Mouse (Mus musculus) heart, embryonic 13.5 days (tissue): ENCODE results near the gene Tnn. TPM values are rescaled to one million over a fixed set of nuclear protein-coding genes. Genes with fewer than 3 reads are reported as not detected.

Experiments used
- ATAC-seq: fragments of 200-750 bp; cut with Nextera tagmentation; 2 replicates; pipeline ENCODE4 v1.8.0; 2017; ENCODE audit warnings: moderate TSS enrichment; ENCODE audit not compliant: insufficient number of reproducible peaks, low FRiP score, low TSS enrichment; ENCODE audit errors: extremely low read depth
- H3K27ac ChIP-seq: fragments of 300-500 bp; sonication (generic); replicated peaks from 2 replicates; pipeline ENCODE4 v1.5.1; 2015; ENCODE audit warnings: moderate library complexity, mild to moderate bottlenecking, inconsistent platforms
- H3K27me3 ChIP-seq: fragments of 300-500 bp; sonication (generic); replicated peaks from 2 replicates; pipeline ENCODE4 v1.6.1; 2015; ENCODE audit warnings: mild to moderate bottlenecking, inconsistent platforms
- H3K36me3 ChIP-seq: fragments of 300-500 bp; sonication (generic); 2 replicates; pipeline ENCODE4 v1.6.1; 2015; ENCODE audit warnings: mild to moderate bottlenecking, inconsistent platforms
- H3K4me1 ChIP-seq: fragments of 300-500 bp; sonication (generic); 2 replicates; pipeline ENCODE4 v1.6.1; 2015; ENCODE audit warnings: inconsistent platforms
- H3K4me2 ChIP-seq: fragments of 300-500 bp; sonication (generic); 2 replicates; pipeline ENCODE4 v1.6.1; 2015; ENCODE audit warnings: inconsistent platforms, mild to moderate bottlenecking, moderate library complexity
- H3K4me3 ChIP-seq: fragments of 300-500 bp; sonication (generic); 2 replicates; pipeline ENCODE4 v1.5.1; 2015; ENCODE audit warnings: moderate library complexity, mild to moderate bottlenecking, inconsistent platforms
- H3K9ac ChIP-seq: fragments of 300-500 bp; sonication (generic); 2 replicates; pipeline ENCODE4 v1.6.1; 2015; ENCODE audit warnings: inconsistent platforms, mild to moderate bottlenecking, moderate library complexity
- H3K9me3 ChIP-seq: fragments of 300-500 bp; sonication (generic); 2 replicates; pipeline ENCODE4 v1.6.1; 2016; ENCODE audit warnings: inconsistent platforms
- WGBS: fragments of 180-500 bp; shearing (Covaris S2); methylation state at CpG from one replicate; pipeline ENCODE4 v1.1.7; 2015; ENCODE audit warnings: mixed read lengths; 5-methylcytosine and 5-hydroxymethylcytosine counted together
- polyA plus RNA-seq: library from polyadenylated mRNA; unstranded; fragments of >200 nt; fragmentation: Nextera tagmentation; extraction: Ambion mirVana; gene quantifications from 2 replicates; pipeline ENCODE4 v1.2.1, GENCODE M21; 2015

Tnn gene
- polyA plus RNA-seq, 1 experiment from 2014 or later = not detected

GRCm38 (mm10) chr1:160145606-160146005 is 7.8 kb downstream of the Tnn start:
- H3K4me1 ChIP-seq = no peaks in the 10 kb centered on the region
- H3K9me3 ChIP-seq = no peaks in the 10 kb centered on the region
- H3K9ac ChIP-seq = no peak overlapping the region
- no peak overlapping the region for H3K4me3 ChIP-seq
- H3K36me3 ChIP-seq = no peaks in the 10 kb centered on the region
- H3K27me3 ChIP-seq = no peaks in the 10 kb centered on the region
- 66% methylated on average over 3 of the region's 3 CpGs for WGBS
- H3K4me2 ChIP-seq = no peak overlapping the region
- ATAC-seq = no peak
- H3K27ac ChIP-seq = no peak overlapping the region

DNA sequence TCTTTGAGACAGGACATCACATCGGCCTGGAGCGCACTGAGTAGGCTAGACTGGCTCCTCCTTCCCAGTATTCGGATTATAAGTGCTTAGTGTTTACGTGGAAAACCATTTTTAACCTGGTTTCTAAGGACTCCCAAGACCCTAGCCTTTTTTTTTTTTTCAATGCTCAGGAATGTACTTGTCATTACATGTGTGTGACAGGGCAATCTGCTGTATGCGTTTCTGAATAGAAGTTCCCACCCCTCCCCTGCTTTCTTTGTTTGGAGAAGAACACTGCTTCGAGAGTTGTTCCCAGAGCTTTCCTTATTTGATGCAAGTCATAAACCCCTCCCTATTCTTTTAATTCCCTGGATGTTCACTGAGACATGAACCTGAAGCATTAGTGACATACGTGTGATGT is 9.0 kb downstream of the Tnn start:
- H3K9me3 ChIP-seq = no peaks in the 10 kb centered on the region
- H3K4me3 ChIP-seq = no peak overlapping the region
- H3K4me2 ChIP-seq = no peak overlapping the region
- H3K27me3 ChIP-seq = no peaks in the 10 kb centered on the region
- 75% methylated on average over 7 of the region's 7 CpGs for WGBS
- no peak overlapping the region for H3K9ac ChIP-seq
- no peaks in the 10 kb centered on the region for H3K36me3 ChIP-seq
- no peak for ATAC-seq
- no peaks in the 10 kb centered on the region for H3K4me1 ChIP-seq
- no peak overlapping the region for H3K27ac ChIP-seq

- H3K4me3 ChIP-seq = no peak overlapping the region
- H3K9ac ChIP-seq = no peak overlapping the region
- H3K27me3 ChIP-seq = no peaks in the 10 kb centered on the region
- no peak for ATAC-seq
- H3K36me3 ChIP-seq = no peaks in the 10 kb centered on the region
- H3K27ac ChIP-seq = no peak overlapping the region
- H3K4me2 ChIP-seq = no peak overlapping the region
- H3K9me3 ChIP-seq = no peaks in the 10 kb centered on the region
- H3K4me1 ChIP-seq = no peaks in the 10 kb centered on the region
- 75% methylated on average over 7 of the region's 7 CpGs for WGBS
These were observed 17.0 kb downstream of the Tnn start for GRCm38 (mm10) chr1:160136362-160136890.

DNA sequence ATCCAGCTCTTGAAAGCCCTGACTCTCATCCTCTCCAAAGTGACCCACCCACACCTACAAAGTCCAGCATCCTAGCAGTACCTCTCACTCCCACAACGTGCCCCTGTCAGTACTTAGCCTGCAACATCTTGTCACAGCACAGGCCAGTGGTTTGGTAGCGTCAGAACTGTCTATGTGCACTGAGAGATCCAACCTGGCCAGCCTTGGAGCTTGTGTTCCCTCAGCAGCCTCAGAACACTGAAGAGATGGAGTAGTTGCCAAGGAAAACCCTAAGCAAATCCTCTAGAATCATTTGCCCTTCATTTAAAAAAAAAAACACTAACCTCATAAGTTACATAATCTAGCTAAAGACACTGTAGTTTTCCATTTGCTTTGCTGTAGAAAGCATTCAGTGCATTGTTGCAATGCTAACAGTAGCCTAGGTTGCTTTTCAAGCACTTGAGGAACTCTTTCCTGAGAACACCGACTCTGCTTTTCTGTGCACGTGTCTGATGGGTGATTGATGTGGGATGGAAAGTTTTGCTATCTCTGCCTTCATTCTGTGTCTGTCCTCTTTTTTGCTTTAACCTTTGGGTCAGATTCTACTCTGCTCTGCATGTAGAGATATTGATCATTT is 19.8 kb downstream of the Tnn start:
- Histone ChIP-seq H3K27ac (no peak overlapping the region), H3K4me2 (no peak overlapping the region), H3K4me3 (no peak overlapping the region), H3K27me3 (no peaks in the 10 kb centered on the region), H3K9me3 (no peaks in the 10 kb centered on the region), H3K4me1 (no peaks in the 10 kb centered on the region), H3K36me3 (no peaks in the 10 kb centered on the region), H3K9ac (no peak overlapping the region)
- ATAC-seq = no peak
- WGBS = 46% methylated on average over 4 of the region's 4 CpGs

DNA sequence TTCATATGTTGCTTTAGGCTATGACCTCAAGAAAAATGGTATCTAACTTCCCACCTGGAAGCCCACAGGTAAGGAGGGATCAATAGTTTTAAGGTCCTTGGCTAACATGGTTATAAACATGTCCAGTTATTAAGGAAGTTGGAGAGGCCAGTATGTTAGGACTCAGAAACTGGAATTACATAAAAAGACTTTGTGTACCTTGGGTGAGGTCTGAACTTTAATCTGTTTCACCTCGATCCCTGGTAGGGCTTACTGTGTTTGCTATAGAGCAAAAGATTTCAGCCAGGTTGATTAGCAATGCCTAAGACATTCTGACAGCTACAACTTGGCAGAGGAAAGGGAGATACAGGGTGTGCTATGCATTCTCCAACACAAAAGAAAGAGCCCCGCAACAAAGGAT is 29.4 kb downstream of the Tnn start:
- ATAC-seq = no peak
- H3K4me1 ChIP-seq = no peaks in the 10 kb centered on the region
- no peaks in the 10 kb centered on the region for H3K27me3 ChIP-seq
- whole genome bisulfite sequencing = 78% methylated on average over 2 of the region's 2 CpGs
- H3K27ac ChIP-seq = no peak overlapping the region
- H3K4me3 ChIP-seq = no peak overlapping the region
- H3K9me3 ChIP-seq = no peaks in the 10 kb centered on the region
- no peaks in the 10 kb centered on the region for H3K36me3 ChIP-seq
- H3K9ac ChIP-seq = no peak overlapping the region
- no peak overlapping the region for H3K4me2 ChIP-seq

- no peaks in the 10 kb centered on the region for H3K27me3 ChIP-seq
- ATAC-seq = no peak
- no peak overlapping the region for H3K27ac ChIP-seq
- whole genome bisulfite sequencing = 73% methylated on average over 2 of the region's 2 CpGs
- H3K9ac ChIP-seq = no peak overlapping the region
- no peak overlapping the region for H3K4me2 ChIP-seq
- H3K4me1 ChIP-seq = no peaks in the 10 kb centered on the region
- no peak overlapping the region for H3K4me3 ChIP-seq
- no peaks in the 10 kb centered on the region for H3K9me3 ChIP-seq
- no peaks in the 10 kb centered on the region for H3K36me3 ChIP-seq
These were observed 44.8 kb downstream of the Tnn start for GRCm38 (mm10) chr1:160108604-160109003.

GRCm38 (mm10) chr1:160105426-160105825 is 48.0 kb downstream of the Tnn start:
- Histone ChIP-seq H3K27me3 (no peaks in the 10 kb centered on the region), H3K4me3 (no peak overlapping the region), H3K9me3 (no peaks in the 10 kb centered on the region), H3K4me1 (no peaks in the 10 kb centered on the region), H3K36me3 (no peaks in the 10 kb centered on the region), H3K27ac (no peak overlapping the region), H3K4me2 (no peak overlapping the region), H3K9ac (no peak overlapping the region)
- ATAC-seq = no peak
- 67% methylated on average over 5 of the region's 5 CpGs for WGBS

GRCm38 (mm10) chr1:160100996-160101395 is 52.4 kb downstream of the Tnn start:
- H3K9ac ChIP-seq = no peak overlapping the region
- no peaks in the 10 kb centered on the region for H3K36me3 ChIP-seq
- H3K9me3 ChIP-seq = no peaks in the 10 kb centered on the region
- no peaks in the 10 kb centered on the region for H3K4me1 ChIP-seq
- H3K4me3 ChIP-seq = no peak overlapping the region
- no peaks in the 10 kb centered on the region for H3K27me3 ChIP-seq
- H3K4me2 ChIP-seq = no peak overlapping the region
- WGBS = 77% methylated on average over 5 of the region's 5 CpGs
- H3K27ac ChIP-seq = no peak overlapping the region
- ATAC-seq = no peak

DNA sequence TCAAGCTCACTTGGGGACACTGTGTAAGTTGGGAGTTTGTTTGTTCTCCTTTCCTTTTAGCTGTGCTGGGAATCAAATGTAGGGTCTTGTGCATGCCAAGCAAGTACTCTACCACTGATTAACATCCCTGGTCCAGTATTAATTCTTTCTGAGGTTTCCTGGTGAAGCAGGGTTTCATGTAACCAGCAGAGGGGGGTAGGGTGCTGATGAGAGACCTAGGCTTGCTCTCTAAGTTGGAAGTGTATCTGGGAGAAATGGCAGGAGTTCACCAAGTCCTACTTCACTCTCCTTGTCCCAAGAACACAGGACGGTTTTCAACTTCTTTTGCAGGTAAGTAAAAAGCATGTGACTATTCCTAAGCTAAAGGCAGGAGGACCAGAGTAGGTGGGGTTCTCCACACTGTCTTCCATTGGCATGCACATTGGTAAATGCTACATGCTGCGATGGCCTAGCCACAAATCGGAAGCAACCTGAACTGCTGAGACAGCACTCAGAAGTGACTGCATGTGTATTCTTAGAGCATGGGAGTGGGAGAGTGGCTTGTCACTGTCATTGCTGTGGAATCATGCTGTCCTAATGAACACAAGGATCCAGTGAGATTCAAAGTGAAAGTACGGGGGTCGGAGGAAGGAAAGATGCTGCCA is 53.6 kb downstream of the Tnn start:
- Histone ChIP-seq H3K9me3 (no peaks in the 10 kb centered on the region), H3K4me3 (no peak overlapping the region), H3K36me3 (no peaks in the 10 kb centered on the region), H3K9ac (no peak overlapping the region), H3K27ac (no peak overlapping the region), H3K27me3 (no peaks in the 10 kb centered on the region), H3K4me1 (no peaks in the 10 kb centered on the region), H3K4me2 (no peak overlapping the region)
- WGBS = 73% methylated on average over 5 of the region's 5 CpGs
- ATAC-seq = no peak

DNA sequence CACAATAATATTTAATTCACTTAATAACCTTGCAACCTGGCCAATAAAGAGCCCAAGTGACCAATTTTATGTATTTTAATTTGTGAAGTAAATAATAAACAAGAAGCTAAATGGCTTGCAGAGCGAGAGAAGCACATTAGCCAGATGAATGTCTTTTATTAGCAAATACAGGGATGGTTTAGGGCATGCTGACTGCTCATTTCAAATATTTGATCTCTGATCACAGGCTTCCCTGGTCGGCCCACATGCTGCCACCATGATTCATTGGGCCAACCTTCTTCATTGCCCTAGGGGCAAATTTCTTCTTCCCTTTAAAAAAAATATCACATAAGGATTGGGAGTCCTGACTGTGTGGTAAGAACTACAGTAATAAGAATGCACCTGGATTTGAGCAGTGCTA is 66.7 kb downstream of the Tnn start:
- no peak for ATAC-seq
- WGBS = 73% methylated on average over 2 of the region's 2 CpGs

DNA sequence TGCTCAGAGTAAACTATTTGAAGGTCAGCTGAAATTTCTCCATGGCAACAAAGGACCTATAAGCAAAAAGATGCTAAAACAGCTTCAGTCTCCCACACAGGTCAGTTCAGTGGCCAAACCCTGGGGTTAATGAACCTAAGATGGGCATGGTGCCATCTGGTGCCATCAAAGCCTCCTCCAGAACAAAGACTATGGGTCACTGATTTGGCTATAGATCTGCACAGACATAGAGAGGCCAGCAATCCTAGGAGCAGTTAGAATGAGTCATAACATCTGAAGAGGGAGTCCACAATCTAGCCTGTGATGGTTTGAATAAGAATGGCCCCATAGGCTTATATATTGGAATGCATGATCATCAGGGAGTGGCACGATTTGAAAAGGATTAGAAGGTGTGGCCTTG is 69.1 kb downstream of the Tnn start:
- H3K36me3 ChIP-seq = no peaks in the 10 kb centered on the region

More for the DNA sequence above, 66.7 kb downstream of the Tnn start:
- no peak overlapping the region for H3K4me2 ChIP-seq
- H3K4me3 ChIP-seq = no peak overlapping the region
- H3K27ac ChIP-seq = no peak overlapping the region
- no peaks in the 10 kb centered on the region for H3K27me3 ChIP-seq
- H3K9me3 ChIP-seq = no peaks in the 10 kb centered on the region
- no peak overlapping the region for H3K9ac ChIP-seq
- no peaks in the 10 kb centered on the region for H3K36me3 ChIP-seq
- H3K4me1 ChIP-seq = no peaks in the 10 kb centered on the region

DNA sequence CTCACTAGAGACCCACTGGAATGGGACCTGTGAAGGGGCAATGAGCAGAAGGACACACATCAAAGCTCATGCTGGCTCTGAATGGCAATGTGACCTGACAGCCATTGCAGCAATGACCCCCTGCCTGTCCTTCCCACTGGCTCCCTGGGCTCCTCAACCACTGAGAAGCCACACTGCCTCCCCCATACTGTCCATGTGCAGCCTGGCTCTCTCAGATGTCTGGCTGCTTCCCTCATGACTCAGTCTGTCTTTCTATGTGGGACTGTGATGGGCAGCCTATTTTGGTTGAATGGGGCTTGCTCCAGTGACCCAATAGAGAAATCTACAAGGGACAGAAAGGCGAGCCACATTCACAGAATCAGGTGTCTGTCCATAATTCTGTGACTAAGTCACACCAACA is 70.7 kb downstream of the Tnn start:
- 67% methylated on average over 1 of the region's 1 CpGs for WGBS

More for the DNA sequence above, 69.1 kb downstream of the Tnn start:
- Histone ChIP-seq H3K4me2 (no peak overlapping the region), H3K27ac (no peak overlapping the region), H3K9ac (no peak overlapping the region), H3K4me1 (no peaks in the 10 kb centered on the region), H3K27me3 (no peaks in the 10 kb centered on the region), H3K9me3 (no peaks in the 10 kb centered on the region), H3K4me3 (no peak overlapping the region)
- ATAC-seq = no peak
- WGBS = 70% methylated on average over 1 of the region's 1 CpGs

More for the DNA sequence above, 70.7 kb downstream of the Tnn start:
- Histone ChIP-seq H3K4me1 (no peaks in the 10 kb centered on the region), H3K27ac (no peak overlapping the region), H3K4me2 (no peak overlapping the region), H3K27me3 (no peaks in the 10 kb centered on the region), H3K9ac (no peak overlapping the region), H3K36me3 (no peaks in the 10 kb centered on the region), H3K4me3 (no peak overlapping the region), H3K9me3 (no peaks in the 10 kb centered on the region)
- no peak for ATAC-seq
